Mouse (Mus musculus) forebrain, embryonic 12.5 days (tissue): ENCODE results near the gene Rgs12. TPM values are rescaled to one million over a fixed set of nuclear protein-coding genes. Genes with fewer than 3 reads are reported as not detected.

Experiments
- ATAC-seq: fragments of 200-750 bp; cut with Nextera tagmentation; 2 replicates; pipeline ENCODE4 v1.8.0; 2017; ENCODE audit warnings: moderate TSS enrichment; ENCODE audit not compliant: low FRiP score
- H3K27ac ChIP-seq: fragments of 300-500 bp; sonication (generic); 2 replicates; pipeline ENCODE4 v1.5.1; 2016; ENCODE audit warnings: mild to moderate bottlenecking
- H3K27me3 ChIP-seq: fragments of 300-500 bp; sonication (generic); 2 replicates; pipeline ENCODE4 v1.6.1; 2016; ENCODE audit warnings: mild to moderate bottlenecking
- H3K36me3 ChIP-seq: fragments of 300-500 bp; sonication (generic); replicated peaks from 2 replicates; pipeline ENCODE4 v1.6.1; 2016; ENCODE audit warnings: mild to moderate bottlenecking
- H3K4me1 ChIP-seq: fragments of 300-500 bp; sonication (generic); 2 replicates; pipeline ENCODE4 v1.6.1; 2016
- H3K4me2 ChIP-seq: fragments of 300-500 bp; sonication (generic); 2 replicates; pipeline ENCODE4 v1.6.1; 2016; ENCODE audit warnings: mild to moderate bottlenecking, moderate library complexity
- H3K4me3 ChIP-seq: fragments of 300-500 bp; sonication (generic); replicated peaks from 2 replicates; pipeline ENCODE4 v1.5.1; 2016; ENCODE audit warnings: mild to moderate bottlenecking
- H3K9ac ChIP-seq: fragments of 300-500 bp; sonication (generic); 2 replicates; pipeline ENCODE4 v1.6.1; 2016; ENCODE audit warnings: mild to moderate bottlenecking
- H3K9me3 ChIP-seq: fragments of 300-500 bp; sonication (generic); 2 replicates; pipeline ENCODE4 v1.6.1; 2016
- WGBS: fragments of 180-500 bp; shearing (Covaris S2); methylation state at CpG from one replicate; pipeline ENCODE4 v1.1.7; 2016; 5-methylcytosine and 5-hydroxymethylcytosine counted together
- microRNA-seq: library from miRNA; unstranded; fragments of <30 nt; microRNA quantifications from one replicate; pipeline ENCODE4, GENCODE M21; 2017
- polyA plus RNA-seq: library from polyadenylated mRNA; unstranded; fragments of >200 nt; fragmentation: Nextera tagmentation; extraction: Ambion mirVana; gene quantifications from 2 replicates; pipeline ENCODE4 v1.2.1, GENCODE M21; 2016

Gene Rgs12
- polyA plus RNA-seq, 1 experiment from 2014 or later = 75.4 TPM

- H3K4me2 ChIP-seq = no peak overlapping the region
- H3K4me1 ChIP-seq = peaks cover 10% of the 10 kb centered on the region
- 86% methylated on average over 1 of the region's 1 CpGs for WGBS
- H3K36me3 ChIP-seq = no peaks in the 10 kb centered on the region
- no peaks in the 10 kb centered on the region for H3K9me3 ChIP-seq
- ATAC-seq = no peak
- peaks cover 26% of the 10 kb centered on the region for H3K27me3 ChIP-seq
- H3K9ac ChIP-seq = no peak overlapping the region
- H3K4me3 ChIP-seq = no peak overlapping the region
- no peak overlapping the region for H3K27ac ChIP-seq
These were observed 127.1 kb downstream of the Rgs12 start for GRCm38 (mm10) chr5:35076369-35076768.

- no peak overlapping the region for H3K27ac ChIP-seq
These were observed 129.9 kb downstream of the Rgs12 start for GRCm38 (mm10) chr5:35079101-35079500.

GRCm38 (mm10) chr5:35084913-35085312, 135.7 kb downstream of the Rgs12 start:
- H3K36me3 ChIP-seq = no peaks in the 10 kb centered on the region
- no peak overlapping the region for H3K27ac ChIP-seq
- H3K4me3 ChIP-seq = no peak overlapping the region
- ATAC-seq = no peak
- H3K4me1 ChIP-seq = no peaks in the 10 kb centered on the region; the same call in 1 of the 2 replicates
- no peak overlapping the region for H3K4me2 ChIP-seq
- no peaks in the 10 kb centered on the region for H3K9me3 ChIP-seq
- H3K9ac ChIP-seq = no peak overlapping the region
- 72% methylated on average over 3 of the region's 3 CpGs for WGBS
- H3K27me3 ChIP-seq = peaks cover 10% of the 10 kb centered on the region

More at GRCm38 (mm10) chr5:35079101-35079500, 129.9 kb downstream of the Rgs12 start:
- H3K4me3 ChIP-seq = no peak overlapping the region
- no peaks in the 10 kb centered on the region for H3K36me3 ChIP-seq
- H3K4me1 ChIP-seq = peaks cover 9% of the 10 kb centered on the region; the same call in 1 of the 2 replicates
- no peak overlapping the region; the same call in 1 of the 2 replicates for H3K4me2 ChIP-seq
- peaks cover 26% of the 10 kb centered on the region for H3K27me3 ChIP-seq
- WGBS = 20% methylated on average over 18 of the region's 18 CpGs
- no peak for ATAC-seq
- no peaks in the 10 kb centered on the region for H3K9me3 ChIP-seq
- H3K9ac ChIP-seq = no peak overlapping the region

- Histone ChIP-seq H3K9me3 (no peaks in the 10 kb centered on the region), H3K4me3 (no peak overlapping the region), H3K27ac (no peak overlapping the region), H3K4me1 (no peaks in the 10 kb centered on the region), H3K36me3 (peaks cover 33% of the 10 kb centered on the region), H3K4me2 (no peak overlapping the region), H3K9ac (no peak overlapping the region), H3K27me3 (peaks cover 3% of the 10 kb centered on the region; the same call in 1 of the 2 replicates)
- WGBS = 68% methylated on average over 9 of the region's 9 CpGs
- no peak for ATAC-seq
These were observed 139.8 kb downstream of the Rgs12 start for GRCm38 (mm10) chr5:35088785-35089613.

Small RNA genes within 50 kb of the gene (microRNA-seq; reads per million reads assigned to microRNA genes)
- 13.6 reads per million, percentile 30 among the genes with 10 or more reads in this experiment for gene Mir3097

Other genes starting within 250 kb of the Rgs12 start
- gene Htt, start 187.7 kb upstream of the Rgs12 start, polyA plus RNA-seq = 19.8 and 22.0 TPM in 2 replicates
- 3.0 and 3.4 TPM in 2 replicates for gene Msantd1, start 41.4 kb upstream of the Rgs12 start, polyA plus RNA-seq
- 0.57 and 0.70 TPM in 2 replicates for gene Hgfac, start 92.1 kb downstream of the Rgs12 start, polyA plus RNA-seq
- gene Dok7, start 107.3 kb downstream of the Rgs12 start, polyA plus RNA-seq = 0.61 and 0.68 TPM in 2 replicates
- 94.7 and 96.2 TPM in 2 replicates for gene Lrpap1, start 156.3 kb downstream of the Rgs12 start, polyA plus RNA-seq